Mouse (Mus musculus) CD4-positive, CD25-positive, alpha-beta regulatory T cell, adult 4 months (primary cell): ENCODE measurements around the gene Kif17. TPM values are rescaled to one million over a fixed set of nuclear protein-coding genes. Genes with fewer than 3 reads are reported as not detected.
A peak's percentile ranks its signal among the peaks of the same experiment; 100 is the strongest.

Experiments
- ATAC-seq: one replicate; pipeline ENCODE4 v1.8.0; 2017
- polyA plus RNA-seq, 2 experiments: library from polyadenylated mRNA; unstranded; fragments of 100-300 nt; shearing (Covaris generic); gene quantifications; one replicate each; pipeline ENCODE4 v1.2.1; 2017

The Kif17 gene
- polyA plus RNA-seq, 2 experiments from 2014 or later: 0.12 TPM; not detected in 1

GRCm38 (mm10) chr4:138315781-138316180 is 65.5 kb downstream of the Kif17 start:
- ATAC-seq: no peak

- ATAC-seq: no peak
Observed at GRCm38 (mm10) chr4:138316369-138316768, 66.1 kb downstream of the Kif17 start.

DNA sequence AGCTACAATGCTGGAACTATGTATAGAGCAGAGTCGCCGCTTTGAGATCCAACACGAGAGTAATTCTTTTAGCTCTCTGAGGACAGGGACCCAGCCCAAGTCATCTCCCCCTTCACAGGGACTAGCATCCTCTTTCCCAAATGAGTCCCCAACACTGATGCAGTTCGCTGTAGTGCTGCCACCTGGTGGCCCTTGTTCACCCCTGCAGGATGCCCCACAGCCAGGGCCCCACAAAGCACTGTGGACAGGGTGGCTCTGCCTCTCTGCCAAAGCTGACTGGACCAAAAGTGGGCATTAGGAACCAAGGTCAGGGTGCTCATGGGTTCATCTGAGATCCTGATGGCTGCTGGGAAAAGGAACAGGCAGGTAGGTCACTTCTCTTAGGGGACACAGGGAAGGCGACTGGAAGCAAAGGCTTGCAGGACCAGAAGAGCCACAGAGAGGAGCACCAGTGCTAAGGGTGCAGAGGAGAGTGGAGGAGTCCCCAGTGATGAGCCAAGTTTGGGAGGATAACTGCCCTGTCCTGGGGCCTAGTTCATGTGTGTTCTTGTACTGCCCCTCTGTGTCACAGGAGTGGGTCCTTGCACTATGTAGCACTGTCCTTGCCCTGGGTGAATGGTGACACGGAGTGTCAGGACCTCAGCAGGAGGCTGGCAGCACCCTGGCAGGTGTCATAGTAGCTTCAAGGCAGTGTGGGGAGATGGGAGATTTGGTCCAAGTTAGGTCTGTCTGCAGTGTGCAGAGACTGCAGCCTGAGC is 68.5 kb downstream of the Kif17 start:
- ATAC-seq: peak; percentile 66

DNA sequence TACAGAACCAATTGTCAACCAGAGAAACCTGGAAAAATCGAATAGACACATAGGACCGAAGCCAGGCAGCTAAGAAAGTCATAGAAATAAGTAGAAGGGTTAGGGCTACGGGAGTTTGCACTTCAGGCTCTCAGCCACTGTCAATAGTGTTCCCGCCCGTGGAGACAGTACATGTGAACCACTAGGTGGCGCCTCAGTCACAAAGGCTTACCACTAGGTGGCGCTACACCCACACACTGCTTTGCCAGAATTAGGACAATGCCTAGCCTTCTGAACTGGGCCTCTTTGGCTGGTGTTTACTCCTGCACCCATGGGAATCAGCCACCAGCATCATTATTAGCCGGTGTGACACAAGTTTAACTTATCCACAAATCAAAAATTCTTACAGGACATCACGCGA is 69.3 kb downstream of the Kif17 start:
- peak; percentile 83 for ATAC-seq

DNA sequence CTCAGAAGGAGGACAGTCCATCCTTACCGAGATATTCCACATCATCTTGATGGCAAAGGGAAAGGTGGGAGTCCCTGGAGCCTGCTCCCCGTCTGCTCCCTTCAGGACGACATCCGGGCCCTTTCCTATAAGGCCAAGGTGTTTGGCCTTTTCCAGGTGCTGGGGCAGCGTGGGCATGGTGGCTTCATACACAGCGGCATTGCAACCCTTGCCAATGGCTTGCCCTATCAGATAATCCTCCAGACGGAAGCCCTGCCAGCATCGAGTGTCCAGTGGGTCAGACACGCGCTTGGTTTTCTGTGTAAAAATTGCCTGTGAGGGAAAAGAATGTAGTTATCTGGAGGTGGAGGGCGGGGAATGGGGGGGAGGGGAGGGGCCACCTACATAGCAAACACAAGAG is 70.5 kb downstream of the Kif17 start:
- no peak for ATAC-seq

DNA sequence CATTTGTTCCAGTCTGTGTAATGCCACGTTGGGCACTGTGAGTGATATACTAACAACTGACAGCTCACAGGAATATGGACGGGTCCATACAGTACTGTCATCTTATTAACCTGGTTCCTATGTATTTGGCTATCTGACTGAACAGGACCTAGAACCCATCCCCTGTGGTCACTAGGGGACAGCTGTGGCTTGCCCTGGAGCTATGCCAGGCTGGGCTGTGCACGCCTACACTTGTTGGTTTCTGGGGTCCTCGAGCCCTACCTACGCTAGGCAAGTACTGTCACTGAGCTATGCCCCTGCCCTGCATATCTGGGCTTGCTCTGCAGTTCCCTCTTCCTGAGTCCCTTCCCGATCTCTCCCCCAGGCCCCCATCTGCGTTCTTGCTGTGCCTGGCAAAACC is 71.3 kb downstream of the Kif17 start:
- no peak for ATAC-seq

DNA sequence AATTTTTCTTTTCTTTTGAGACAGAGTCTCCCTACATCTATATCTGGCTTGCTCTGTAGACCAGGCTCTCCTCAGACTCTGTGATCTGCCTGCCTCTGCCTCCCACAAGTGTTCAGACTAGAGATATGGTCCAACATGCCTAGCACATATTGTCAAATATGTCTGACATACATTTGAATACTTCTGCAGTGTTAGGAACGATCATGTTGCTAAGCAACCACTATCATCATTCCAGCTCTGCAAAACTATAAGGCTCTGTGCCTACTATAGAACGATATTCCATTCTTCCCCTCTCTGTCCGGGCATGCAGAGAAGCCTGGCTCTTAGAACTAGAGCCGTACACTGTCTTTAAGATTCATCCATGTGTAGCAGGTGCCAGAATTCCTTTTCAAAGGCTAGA is 72.5 kb downstream of the Kif17 start:
- no peak for ATAC-seq

DNA sequence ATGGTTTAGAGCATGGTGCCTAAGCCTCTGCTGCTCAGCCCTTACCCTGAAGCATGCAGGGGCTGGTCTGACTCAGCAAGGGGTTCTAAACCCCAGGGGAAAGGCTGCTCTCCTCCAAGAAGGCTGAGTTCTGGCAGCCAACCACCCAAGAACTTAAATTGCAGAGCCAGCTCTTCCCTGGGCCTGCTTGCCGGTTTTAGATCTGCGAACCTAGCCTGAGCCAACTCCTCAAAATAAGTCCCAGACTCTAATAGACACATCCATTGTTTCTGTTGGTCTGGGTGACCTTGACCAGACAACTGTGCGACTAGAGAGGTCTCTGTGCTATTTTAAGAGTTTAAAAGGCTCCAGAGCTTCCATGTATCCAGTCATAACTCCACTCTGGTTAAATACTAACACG is 73.5 kb downstream of the Kif17 start:
- ATAC-seq: no peak

GRCm38 (mm10) chr4:138324451-138324850 is 74.2 kb downstream of the Kif17 start:
- no peak for ATAC-seq

GRCm38 (mm10) chr4:138325466-138326076 is 75.3 kb downstream of the Kif17 start:
- peak; percentile 86 for ATAC-seq

DNA sequence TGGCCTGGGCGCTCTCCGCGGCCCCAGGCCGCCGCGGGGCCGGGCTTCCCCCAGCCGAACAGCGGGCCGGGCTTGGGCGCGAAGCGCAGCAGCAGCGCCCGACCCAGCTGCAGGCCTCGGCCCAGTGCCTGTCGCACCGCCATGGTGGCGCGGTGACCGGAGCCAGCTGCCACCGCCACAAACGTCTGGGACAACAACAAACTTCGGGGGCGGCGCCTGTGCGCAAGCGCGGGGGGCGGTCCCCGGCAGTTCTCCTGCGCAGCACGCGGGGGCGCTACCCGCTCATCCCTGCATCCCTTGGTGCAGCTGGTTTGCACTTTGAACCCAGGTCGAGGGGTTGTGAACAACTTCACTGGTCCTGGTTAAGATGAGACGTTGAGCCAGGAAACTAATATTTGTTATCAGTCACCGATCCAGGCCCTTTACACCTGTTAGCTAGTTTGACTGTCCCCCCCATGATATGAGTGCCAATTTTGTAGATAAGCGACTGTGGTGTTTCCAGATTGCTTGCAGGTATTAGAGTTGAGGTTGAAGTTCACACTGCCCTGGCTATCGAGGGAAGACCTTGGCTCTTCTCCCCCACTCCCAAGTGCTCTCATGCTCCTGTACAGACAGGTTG is 76.0 kb downstream of the Kif17 start, which contains the start of gene Pink1:
TSS of gene Pink1 (minus strand) at position 231 of the 619 bp plus-strand sequence.
- peak; percentile 81 for ATAC-seq

DNA sequence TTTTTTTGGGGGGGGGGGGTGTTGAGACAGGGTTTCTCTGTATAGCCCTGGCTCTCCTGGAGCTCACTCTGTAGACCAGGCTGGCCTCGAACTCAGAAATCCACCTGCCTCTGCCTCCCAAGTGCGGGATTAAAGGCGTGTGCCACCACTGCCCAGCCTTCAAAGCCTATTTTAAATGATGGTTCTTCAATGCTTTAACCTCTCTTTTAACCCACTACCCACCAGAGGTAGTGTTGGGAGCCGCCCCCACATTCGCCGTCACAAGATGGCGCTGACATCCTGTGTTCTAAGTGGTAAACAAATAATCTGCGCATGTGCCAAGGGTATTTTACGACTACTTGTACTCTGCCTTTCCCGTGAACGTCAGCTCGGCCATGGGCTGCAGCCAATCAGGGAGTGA is 76.9 kb downstream of the Kif17 start:
- peak; percentile 8 for ATAC-seq

DNA sequence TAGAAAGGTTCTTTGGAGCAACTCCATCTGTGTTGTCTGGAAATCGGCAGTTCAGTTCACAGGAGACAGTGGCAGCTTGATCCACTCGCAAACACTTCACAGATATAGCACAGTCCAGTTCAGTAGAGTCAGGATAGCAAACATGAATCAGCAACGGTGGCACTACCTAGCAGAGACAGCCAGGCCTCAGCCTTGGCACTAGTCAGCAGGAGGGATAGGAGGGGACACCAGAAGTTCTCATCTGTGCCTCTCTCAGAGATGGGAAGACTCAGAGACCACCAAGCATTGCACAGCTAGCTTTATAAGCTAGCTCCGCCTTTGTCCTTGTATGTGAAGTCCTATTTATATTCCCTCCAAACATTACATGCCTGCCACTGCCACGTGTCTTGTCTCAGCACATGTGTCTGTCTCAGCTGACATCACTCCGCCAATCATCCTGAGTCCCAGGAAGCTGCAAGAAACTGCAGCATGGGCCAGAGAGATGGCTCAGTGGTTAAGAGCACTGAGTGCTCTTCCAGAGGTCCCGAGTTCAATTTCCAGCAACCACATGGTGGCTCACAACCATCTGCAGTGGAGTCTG is 77.7 kb downstream of the Kif17 start:
- peak; percentile 15 for ATAC-seq

- ATAC-seq: no peak
Observed at GRCm38 (mm10) chr4:138330264-138330671, 80.0 kb downstream of the Kif17 start.

DNA sequence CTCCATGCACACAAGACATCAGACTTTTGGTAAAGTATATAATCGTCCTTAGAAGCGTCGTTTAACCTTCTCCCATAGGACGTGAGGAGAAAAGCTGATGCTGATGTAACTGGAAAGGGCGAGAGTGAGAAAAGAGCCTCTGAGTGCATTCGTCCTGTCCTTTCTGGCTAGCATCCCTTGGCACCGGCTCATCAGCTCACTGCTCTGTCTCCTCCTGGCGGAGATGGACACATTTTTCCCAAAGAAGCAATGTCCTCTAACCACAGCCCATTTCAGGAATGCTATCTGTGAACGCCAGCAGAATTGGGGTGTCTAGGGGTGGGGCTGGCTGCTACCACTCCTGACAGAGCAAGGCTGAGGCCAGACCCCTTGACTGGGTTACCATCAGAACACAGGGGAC is 81.4 kb downstream of the Kif17 start:
- ATAC-seq: no peak

DNA sequence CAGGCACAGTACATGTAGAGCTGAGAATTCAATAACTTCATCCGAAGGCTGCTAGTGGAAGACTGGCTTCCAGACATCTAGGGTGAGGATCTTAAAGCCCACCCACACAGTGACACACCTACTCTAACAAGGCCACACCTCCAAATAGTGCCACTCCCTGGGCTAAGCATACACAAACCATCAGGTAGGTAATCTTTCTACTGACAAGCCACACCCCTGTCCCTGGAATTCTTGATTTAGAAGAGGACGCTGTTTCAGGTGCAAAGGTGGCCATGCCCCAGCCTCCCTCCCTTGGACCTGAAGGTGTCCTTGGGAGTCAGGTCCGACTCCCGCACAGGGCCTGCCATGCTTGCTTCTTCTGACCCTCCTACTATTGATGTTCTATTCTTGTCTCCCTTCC is 82.9 kb downstream of the Kif17 start:
- no peak for ATAC-seq

GRCm38 (mm10) chr4:138335036-138335435 is 84.8 kb downstream of the Kif17 start:
- ATAC-seq: no peak

GRCm38 (mm10) chr4:138335648-138336047 is 85.4 kb downstream of the Kif17 start:
- no peak for ATAC-seq

GRCm38 (mm10) chr4:138336876-138337275 is 86.6 kb downstream of the Kif17 start:
- ATAC-seq: no peak

DNA sequence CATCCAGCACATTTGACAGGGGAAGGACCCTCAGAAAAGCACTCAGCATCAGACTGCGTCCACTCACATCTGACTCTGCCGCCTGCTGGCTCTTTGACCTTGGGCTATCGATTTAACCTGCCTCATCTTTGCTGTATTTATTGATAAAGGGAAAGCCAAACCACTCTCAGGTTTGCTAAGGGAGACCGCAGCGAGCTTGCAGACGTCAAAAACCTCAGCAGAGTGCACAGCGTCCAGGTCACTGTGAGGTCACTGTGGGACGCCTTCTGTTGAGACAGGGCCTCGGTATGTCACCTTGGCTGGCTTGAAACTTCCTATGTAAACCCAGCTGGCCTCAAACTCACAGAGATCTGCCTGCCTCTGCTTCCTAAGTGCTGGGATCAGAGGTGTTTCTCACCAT is 87.1 kb downstream of the Kif17 start:
- no peak for ATAC-seq

- ATAC-seq: no peak
Observed at GRCm38 (mm10) chr4:138339963-138340362, 89.7 kb downstream of the Kif17 start.

DNA sequence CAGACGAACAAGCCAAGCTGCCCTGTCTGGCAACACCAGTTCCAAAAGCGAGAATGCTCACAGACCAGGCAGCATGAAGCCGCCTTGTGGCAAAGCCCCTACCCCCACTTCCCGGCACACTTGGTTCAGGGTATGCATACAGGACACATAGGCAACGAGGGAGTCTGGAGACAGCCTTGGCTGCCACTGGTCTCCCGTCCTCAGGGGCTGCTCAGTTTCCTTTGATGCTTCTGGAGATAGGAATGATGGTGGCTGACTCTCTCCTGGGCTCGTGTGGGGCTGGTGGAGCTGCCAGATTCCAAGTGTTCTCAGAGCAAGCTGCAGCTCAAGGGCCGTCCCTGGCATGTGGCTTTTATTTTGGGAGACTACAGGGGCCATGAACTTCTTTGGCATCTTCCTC is 91.2 kb downstream of the Kif17 start:
- ATAC-seq: no peak

DNA sequence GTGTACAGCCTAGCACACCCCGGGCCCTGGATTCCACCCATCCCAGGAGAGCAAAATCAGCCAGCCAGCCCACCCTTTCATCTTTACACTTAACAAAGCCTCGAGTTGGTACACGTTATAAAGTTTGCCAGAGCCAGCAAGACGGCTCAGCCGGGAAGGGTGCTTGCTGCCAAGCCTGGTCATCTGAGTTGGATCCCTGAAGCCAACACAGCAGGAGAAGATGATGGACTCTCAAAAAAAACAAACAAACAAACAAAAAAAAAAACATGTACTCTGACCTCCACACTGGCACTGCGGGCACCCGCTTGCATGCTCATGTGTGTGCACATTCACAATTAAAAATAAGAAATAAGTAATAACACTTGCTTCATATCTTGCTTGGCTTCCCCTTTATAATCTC is 91.8 kb downstream of the Kif17 start:
- no peak for ATAC-seq

DNA sequence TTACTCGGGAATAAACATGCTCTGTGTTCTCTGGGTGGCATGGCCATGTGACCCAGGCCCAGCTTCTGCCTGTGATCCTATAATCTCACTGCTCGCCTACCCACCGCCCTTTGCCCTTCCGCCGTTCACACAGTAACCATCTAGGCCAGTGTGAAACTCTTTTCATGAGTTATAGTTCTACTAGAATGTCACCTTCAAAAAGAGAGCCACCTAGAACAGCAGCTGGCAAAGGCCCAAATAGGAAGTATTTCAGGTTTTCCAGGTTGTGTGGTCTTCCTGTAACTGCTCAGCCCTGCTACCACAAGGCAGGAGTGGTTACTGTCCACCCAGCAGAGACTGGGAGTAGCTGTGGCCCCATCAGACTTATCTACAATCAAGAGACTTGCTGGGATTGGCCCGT is 92.5 kb downstream of the Kif17 start:
- no peak for ATAC-seq
